Mouse (Mus musculus): Measurements from ENCODE around the gene Rps6kb2.

The Rps6kb2 gene

DNA sequence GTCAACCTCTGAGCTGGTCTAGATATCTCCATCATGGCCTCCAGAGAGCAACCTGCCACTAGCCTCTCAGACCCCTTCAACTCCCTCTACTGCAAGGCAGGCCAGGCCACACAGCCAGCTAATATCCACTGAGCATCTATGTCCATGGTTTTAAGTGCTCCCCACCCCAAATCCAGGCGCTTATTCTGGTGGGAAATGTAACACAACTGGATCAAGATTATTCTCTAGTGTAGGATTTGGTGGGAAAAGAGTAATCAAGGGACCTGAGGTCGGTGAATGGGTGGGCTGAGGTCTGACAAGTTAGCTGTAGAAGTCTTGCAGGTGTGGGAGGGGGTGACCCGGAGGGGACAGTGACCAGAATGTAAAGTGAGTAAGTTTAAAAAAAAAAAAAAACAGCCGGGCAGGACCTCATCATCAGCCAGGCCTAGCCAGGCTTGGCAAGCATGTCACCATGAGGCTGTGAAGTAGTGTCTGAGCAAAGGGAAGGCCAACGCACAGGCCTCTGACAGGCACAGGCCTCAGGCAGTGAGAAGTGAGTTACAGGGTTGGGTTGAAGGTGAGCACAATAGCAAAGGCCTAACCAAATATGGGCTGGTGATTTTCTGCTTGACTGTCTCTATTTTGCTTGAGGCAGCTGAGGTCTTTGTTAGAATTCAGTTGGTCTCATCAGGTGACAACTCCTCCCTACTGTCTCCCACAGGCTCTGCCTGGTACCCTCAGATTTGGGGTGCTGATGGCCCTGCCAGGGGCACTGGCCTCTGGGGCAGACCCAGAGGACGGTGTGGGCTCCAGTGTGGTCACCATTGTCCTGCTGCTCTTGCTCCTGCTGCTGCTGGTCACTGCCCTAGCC lies 7.7 kb downstream of the Rps6kb2 start:
- no peak for DNase-seq (ENCODE audit: low read depth, low spot score)

DNA sequence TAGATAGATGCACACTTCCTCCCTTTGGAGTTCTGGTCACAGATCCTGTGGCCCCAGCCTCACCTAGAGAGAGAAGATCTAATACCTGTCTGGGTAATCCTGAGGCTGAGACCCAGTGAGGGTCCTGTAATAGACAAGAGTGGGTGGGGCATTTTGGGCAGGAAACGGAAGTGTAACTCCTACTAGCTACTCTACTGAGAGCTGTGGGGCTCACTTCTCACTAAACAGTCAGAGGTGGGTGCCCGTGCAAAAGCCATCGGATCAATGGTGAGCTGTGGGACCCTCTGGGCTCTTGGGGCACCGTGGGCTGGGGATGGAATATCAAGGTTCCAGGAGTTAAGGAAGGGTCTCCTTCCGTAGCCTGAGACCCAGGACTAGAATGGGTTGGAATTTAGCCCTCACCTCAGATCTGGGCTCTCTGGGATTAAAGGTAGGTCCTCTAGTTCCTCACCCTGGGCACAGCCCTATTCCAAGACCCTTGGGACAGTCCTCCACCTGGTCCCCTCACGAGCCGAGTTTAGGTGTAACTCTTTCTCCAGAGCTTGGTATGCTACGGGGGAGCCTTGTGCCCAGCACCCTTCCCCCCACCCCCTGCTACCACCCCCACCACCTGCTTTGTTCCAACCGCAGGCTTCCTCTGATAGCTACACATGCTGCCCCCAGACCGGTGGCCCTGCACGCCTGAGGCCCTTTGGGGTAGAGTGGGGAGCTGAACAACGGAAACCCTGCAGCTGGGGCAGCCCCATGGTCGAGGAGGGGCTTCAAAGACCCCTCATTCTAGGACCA lies 8.5 kb downstream of the Rps6kb2 start:
- no peak for DNase-seq (ENCODE audit: low read depth, low spot score)

DNA sequence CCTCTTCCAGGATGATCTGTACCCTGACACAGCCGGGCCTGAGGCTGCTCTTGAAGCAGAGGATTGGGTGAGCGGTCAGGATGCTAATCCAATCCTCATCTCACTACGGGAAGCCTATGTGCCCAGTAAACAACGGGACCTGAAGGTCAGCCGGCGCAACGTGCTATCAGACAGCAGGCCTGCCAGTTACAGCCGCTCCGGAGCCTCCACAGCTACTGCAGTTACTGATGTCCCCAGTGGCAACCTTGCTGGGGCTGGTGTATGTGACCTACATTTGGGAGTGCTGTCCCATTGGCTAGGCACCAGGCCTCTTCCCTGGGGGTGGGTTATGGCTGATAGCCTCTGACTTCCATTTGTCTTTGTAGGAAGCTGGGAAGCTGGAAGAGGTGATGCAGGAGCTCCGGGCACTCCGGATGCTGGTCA lies 9.9 kb downstream of the Rps6kb2 start, which contains the start of gene Ptprcap:
Gene Ptprcap (plus strand): TSS at position 373 of the 423 bp plus-strand sequence.
- DNase-seq (ENCODE audit: low read depth, low spot score) = no peak

DNA sequence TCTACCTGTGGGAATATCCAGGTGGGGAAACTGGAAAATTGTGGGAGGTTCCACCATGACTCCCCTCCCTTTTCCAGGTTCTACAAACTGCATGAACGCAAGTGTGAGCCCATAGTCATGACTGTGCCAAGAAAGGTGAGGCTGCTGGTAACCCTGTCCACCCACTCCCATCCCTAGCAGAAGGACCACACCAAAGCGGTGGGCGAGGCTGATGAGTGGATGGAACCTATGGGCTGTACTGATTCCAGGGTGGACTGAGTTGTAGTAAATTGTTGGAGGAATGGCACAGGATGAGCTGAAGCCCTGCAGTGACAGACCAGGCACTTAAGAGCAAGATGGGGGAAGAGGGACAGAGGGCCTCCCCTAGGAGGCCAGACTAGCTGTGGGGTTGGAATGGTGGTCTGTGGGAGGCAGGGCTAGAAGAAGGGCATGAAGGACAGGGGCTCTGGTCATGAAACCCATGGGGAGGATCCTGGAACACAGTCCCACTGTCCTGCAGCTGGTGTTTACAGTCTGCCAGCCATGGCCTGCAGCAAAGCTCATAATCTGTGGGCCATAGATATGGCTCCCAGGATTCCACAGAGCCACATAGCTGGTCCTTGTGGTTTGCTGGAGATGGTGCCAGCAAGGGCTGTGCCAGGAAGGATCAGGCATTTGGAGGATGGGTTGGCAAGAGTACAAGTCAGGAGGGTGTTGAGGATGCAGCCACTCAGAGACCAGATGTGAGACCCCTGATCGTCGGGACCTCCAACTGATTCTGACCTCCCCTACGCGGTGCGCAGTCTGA lies 10.5 kb downstream of the Rps6kb2 start:
- no peak for DNase-seq (ENCODE audit: low read depth, low spot score)

DNA sequence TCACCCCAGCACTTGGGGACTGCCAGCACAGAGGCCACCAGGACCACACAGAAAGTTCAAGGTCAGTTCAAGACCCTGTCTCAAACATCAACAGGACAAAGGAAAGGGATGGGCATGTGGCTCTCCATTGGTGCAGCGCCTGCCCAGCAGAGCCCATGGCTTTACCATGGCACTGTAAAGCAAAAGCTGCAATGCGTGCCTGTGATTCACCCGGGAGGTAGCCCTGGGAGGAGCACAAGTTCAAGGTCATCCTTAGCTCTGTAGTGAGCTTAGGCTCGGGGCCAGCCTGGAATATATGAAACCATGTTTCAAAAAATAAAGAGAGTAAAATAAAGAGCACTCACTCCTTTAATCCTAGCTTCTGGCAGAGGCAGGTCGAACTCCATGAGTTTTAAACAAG lies 11.3 kb downstream of the Rps6kb2 start:
- DNase-seq (ENCODE audit: low read depth, low spot score) = no peak

GRCm38 (mm10) chr19:4151488-4151860 lies 11.7 kb downstream of the Rps6kb2 start:
- DNase-seq (ENCODE audit: low read depth, low spot score) = no peak

- no peak for DNase-seq (ENCODE audit: low read depth, low spot score)
These were observed 12.3 kb downstream of the Rps6kb2 start for GRCm38 (mm10) chr19:4150567-4151487.

- DNase-seq (ENCODE audit: low read depth, low spot score) = no peak
These were observed 13.2 kb downstream of the Rps6kb2 start for GRCm38 (mm10) chr19:4149764-4150461.

DNA sequence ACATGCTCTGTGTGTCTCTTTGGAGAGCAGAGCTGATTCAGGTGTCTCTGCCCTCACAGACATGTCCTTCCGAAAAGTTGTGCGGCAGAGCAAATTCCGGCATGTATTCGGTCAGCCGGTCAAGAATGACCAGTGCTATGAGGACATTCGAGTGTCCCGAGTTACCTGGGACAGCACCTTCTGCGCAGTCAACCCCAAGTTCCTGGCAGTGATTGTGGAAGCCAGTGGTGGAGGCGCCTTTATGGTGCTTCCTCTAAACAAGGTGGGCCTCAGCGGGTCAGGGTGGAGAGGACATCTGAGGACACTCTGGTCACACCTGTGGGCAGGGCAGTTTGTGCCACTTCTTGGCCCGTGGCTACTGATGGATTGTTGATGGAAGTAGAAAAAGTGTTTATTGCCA lies 13.9 kb downstream of the Rps6kb2 start:
- DNase-seq (ENCODE audit: low read depth, low spot score) = no peak

GRCm38 (mm10) chr19:4148819-4149218 lies 14.3 kb downstream of the Rps6kb2 start:
- DNase-seq (ENCODE audit: low read depth, low spot score) = no peak

DNA sequence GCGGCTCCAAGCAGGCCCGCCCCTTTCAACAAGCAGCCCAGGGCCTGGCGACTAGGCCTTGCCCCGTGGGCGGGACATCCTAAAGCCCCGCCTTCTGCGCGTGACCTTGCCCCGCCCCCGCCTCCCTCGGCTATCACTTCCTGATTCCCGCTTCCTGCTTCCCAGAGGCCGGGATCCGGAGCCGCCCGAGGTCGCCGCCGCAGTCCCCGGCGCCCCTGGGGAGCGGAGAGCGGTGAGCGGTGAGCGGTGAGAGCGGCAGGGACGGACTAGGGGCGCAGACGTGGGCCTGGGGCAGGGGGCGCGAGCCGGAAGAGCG lies 14.7 kb downstream of the Rps6kb2 start, which contains the start of gene Coro1b:
Gene Coro1b (plus strand): TSS at position 129 of the 316 bp plus-strand sequence.
- DNase-seq (ENCODE audit: low read depth, low spot score) = peak; percentile 75

DNA sequence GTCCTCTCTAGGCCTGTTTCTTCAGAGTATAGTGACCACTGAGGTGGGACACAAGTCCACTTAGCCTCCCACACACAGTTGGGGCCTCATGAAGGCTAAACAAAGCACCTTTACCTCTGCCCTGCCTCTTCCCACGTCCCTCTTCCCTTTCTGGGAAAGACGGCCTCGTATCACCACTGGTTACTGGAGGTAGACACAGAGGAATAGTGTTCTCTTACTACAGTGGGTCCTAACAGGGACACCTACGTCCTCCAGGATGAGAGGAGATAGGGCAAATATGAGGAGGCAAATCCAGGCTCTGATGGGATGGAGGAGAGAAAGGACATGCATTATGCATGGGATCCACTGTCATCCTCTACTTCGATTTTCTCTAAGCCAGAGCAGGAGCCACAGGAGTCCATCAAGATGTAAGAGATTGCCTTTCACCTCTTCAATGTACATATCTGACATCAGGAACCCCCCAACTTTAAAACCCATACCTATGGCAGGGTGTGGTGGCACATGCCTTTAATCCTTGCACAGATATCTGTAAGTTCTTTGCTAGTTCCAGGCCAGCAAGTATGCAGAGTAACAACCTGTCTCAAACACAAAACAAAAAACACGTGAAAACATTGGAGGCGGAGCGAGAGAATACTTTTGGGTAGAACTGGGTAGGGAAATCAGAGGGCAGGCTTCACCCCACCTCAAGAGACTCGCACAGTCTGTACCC lies 15.2 kb downstream of the Rps6kb2 start:
- no peak for DNase-seq (ENCODE audit: low read depth, low spot score)

- no peak for DNase-seq (ENCODE audit: low read depth, low spot score)
These were observed 16.1 kb downstream of the Rps6kb2 start for GRCm38 (mm10) chr19:4147022-4147405.

DNA sequence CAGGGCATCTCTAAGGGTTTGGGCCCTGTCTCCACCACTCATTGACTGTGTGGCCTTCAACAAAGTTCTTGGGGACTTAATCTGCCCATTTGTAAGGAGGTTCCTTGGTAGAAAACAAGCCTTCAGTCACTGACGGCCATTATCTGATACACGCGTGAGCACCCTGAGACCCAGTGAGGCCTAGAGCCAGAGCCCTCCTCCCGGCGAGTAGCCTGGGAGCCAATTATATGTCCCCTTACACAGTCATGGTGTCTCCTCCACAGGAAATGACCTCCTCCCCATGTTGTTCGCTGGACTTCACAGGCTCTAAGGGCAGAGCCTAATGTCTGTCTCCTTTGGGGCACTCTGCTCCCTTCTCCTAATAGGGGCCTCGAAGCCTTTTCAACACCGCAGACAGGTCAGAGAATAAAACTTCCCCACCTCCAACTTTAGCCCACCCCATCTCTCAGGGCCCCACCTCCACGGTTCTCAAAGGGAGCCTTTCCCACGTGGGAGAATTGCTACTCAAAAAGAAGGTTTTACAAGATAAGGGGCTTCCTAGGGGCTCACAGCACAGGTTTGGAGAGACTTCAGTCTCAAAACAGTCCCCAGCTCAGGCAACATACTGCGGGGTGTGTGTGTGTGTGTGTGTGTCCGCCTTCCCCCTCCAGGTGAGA lies 16.7 kb downstream of the Rps6kb2 start:
- DNase-seq (ENCODE audit: low read depth, low spot score) = no peak

- no peak for DNase-seq (ENCODE audit: low read depth, low spot score)
These were observed 17.2 kb downstream of the Rps6kb2 start for GRCm38 (mm10) chr19:4145936-4146335.

- DNase-seq (ENCODE audit: low read depth, low spot score) = no peak
These were observed 18.3 kb downstream of the Rps6kb2 start for GRCm38 (mm10) chr19:4144550-4145498.

DNA sequence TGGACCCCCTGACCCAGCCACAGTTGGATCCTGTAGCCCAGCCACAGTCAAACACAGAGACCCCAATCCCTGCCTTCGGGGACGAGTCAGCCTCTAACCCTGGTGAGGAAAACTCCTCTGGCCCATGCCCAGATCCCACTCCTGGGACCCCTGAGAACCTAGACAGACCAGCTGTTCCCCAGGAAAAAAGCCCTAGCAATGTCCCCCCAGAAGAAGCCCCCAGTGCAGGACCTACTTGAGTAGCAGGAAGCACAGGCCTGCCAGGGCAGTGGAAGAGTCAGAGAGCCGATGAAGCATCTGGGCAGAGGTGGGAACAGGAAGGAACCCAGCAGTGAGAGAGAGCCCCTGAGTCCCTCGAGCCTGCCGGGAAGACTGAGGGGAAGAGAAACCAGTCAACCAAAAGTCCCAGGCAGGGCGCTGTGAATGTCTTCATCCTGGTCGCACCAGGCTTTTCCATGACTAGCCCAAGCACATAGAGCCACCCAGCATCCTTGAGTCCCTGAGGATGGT lies 19.3 kb downstream of the Rps6kb2 start, which contains the start of gene Cabp4:
Gene Cabp4 (minus strand): TSS at position 275 of the 510 bp plus-strand sequence.
- DNase-seq (ENCODE audit: low read depth, low spot score) = no peak

All from WW6 (cell line).